Mouse (Mus musculus) right cerebral cortex, adult 18-20 months (tissue): ENCODE measurements around the gene Adgrg5.

Experiments
- DNase-seq: peaks from one replicate; pipeline ENCODE4 v3.0.0; 2022; ENCODE audit warnings: mixed read lengths

The Adgrg5 gene

GRCm38 (mm10) chr8:94973786-94974185 lies 50.3 kb downstream of the Adgrg5 start:
- no peak for DNase-seq

- DNase-seq = no peak
Measured at GRCm38 (mm10) chr8:94974467-94975165, 51.1 kb downstream of the Adgrg5 start, which contains the start of gene Adgrg1. TSS of gene Adgrg1 (plus strand) at chr8:94974751.

- no peak for DNase-seq
Measured at GRCm38 (mm10) chr8:94976651-94977417, 53.3 kb downstream of the Adgrg5 start.

GRCm38 (mm10) chr8:94978131-94978530 lies 54.6 kb downstream of the Adgrg5 start:
- DNase-seq = peak; percentile 29

- DNase-seq = no peak
Measured at GRCm38 (mm10) chr8:94978593-94979319, 55.3 kb downstream of the Adgrg5 start.

GRCm38 (mm10) chr8:94980176-94980575 lies 56.7 kb downstream of the Adgrg5 start:
- no peak for DNase-seq

GRCm38 (mm10) chr8:94980976-94981375 lies 57.5 kb downstream of the Adgrg5 start:
- DNase-seq = no peak

GRCm38 (mm10) chr8:94981848-94982247 lies 58.4 kb downstream of the Adgrg5 start:
- DNase-seq = no peak

GRCm38 (mm10) chr8:94983146-94983545 lies 59.7 kb downstream of the Adgrg5 start:
- no peak for DNase-seq

- peak; percentile 78 for DNase-seq
Measured at GRCm38 (mm10) chr8:94983881-94984516, 60.5 kb downstream of the Adgrg5 start.

GRCm38 (mm10) chr8:94985023-94985422 lies 61.5 kb downstream of the Adgrg5 start:
- DNase-seq = no peak

GRCm38 (mm10) chr8:94986676-94987075 lies 63.2 kb downstream of the Adgrg5 start:
- DNase-seq = peak; percentile 66

GRCm38 (mm10) chr8:94987553-94987952 lies 64.1 kb downstream of the Adgrg5 start:
- DNase-seq = no peak

GRCm38 (mm10) chr8:94988619-94989018 lies 65.1 kb downstream of the Adgrg5 start:
- no peak for DNase-seq

GRCm38 (mm10) chr8:94989711-94990110 lies 66.2 kb downstream of the Adgrg5 start:
- DNase-seq = no peak

GRCm38 (mm10) chr8:94990598-94991453 lies 67.3 kb downstream of the Adgrg5 start:
- no peak for DNase-seq

GRCm38 (mm10) chr8:94991454-94991994 lies 68.0 kb downstream of the Adgrg5 start:
- no peak for DNase-seq

GRCm38 (mm10) chr8:94992010-94992409 lies 68.5 kb downstream of the Adgrg5 start:
- DNase-seq = no peak

GRCm38 (mm10) chr8:94992534-94992933 lies 69.0 kb downstream of the Adgrg5 start:
- DNase-seq = peak; percentile 75
